Mouse (Mus musculus) kidney, adult 2 months (tissue): ENCODE data around the gene Gpr3.

Experiments
- CTCF ChIP-seq: fragments of 200-500 bp; conservative IDR thresholded peaks from 2 replicates; pipeline ENCODE4 v1.5.1; 2011; ENCODE audit warnings: low read depth, mild to moderate bottlenecking, control low read depth, low read length, moderate library complexity, mixed read lengths; ENCODE audit not compliant: insufficient read depth, insufficient read length
- POLR2A ChIP-seq: fragments of 200-500 bp; IDR thresholded peaks from one replicate; pipeline ENCODE4 v1.6.1; 2011; ENCODE audit warnings: low read depth, low read length, control low read depth

GRCm38 (mm10) chr4:133255392-133255791, 43.1 kb upstream of the Gpr3 start:
- TF ChIP-seq CTCF, result no peak
- no peak for TF ChIP-seq POLR2A
